Mouse (Mus musculus) hindbrain, embryonic 13.5 days (tissue): ENCODE results near the gene Srek1. TPM values are rescaled to one million over a fixed set of nuclear protein-coding genes. Genes with fewer than 3 reads are reported as not detected.

Experiments
- ATAC-seq: fragments of 200-750 bp; cut with Nextera tagmentation; 2 replicates; pipeline ENCODE4 v1.8.0; 2017; ENCODE audit warnings: moderate TSS enrichment; ENCODE audit not compliant: low FRiP score
- H3K27ac ChIP-seq: fragments of 300-500 bp; sonication (generic); 2 replicates; pipeline ENCODE4 v1.5.1; 2015; ENCODE audit warnings: inconsistent platforms, mild to moderate bottlenecking, moderate library complexity
- H3K27me3 ChIP-seq: fragments of 300-500 bp; sonication (generic); 2 replicates; pipeline ENCODE4 v1.6.1; 2015; ENCODE audit warnings: mild to moderate bottlenecking, inconsistent platforms
- H3K36me3 ChIP-seq: fragments of 300-500 bp; sonication (generic); 2 replicates; pipeline ENCODE4 v1.6.1; 2015; ENCODE audit warnings: mild to moderate bottlenecking, inconsistent platforms
- H3K4me1 ChIP-seq: fragments of 300-500 bp; sonication (generic); replicated peaks from 2 replicates; pipeline ENCODE4 v1.6.1; 2015; ENCODE audit warnings: inconsistent platforms
- H3K4me2 ChIP-seq: fragments of 300-500 bp; sonication (generic); 2 replicates; pipeline ENCODE4 v1.6.1; 2015; ENCODE audit warnings: inconsistent platforms, mild to moderate bottlenecking, moderate library complexity
- H3K4me3 ChIP-seq: fragments of 300-500 bp; sonication (generic); 2 replicates; pipeline ENCODE4 v1.5.1; 2015; ENCODE audit warnings: mild to moderate bottlenecking, inconsistent platforms
- H3K9ac ChIP-seq: fragments of 300-500 bp; sonication (generic); 2 replicates; pipeline ENCODE4 v1.6.1; 2015; ENCODE audit warnings: mild to moderate bottlenecking, inconsistent platforms
- H3K9me3 ChIP-seq: fragments of 300-500 bp; sonication (generic); 2 replicates; pipeline ENCODE4 v1.6.1; 2016; ENCODE audit warnings: inconsistent platforms
- WGBS: fragments of 180-500 bp; shearing (Covaris S2); methylation state at CpG from one replicate; pipeline ENCODE4 v1.1.7; 2015; 5-methylcytosine and 5-hydroxymethylcytosine counted together
- polyA plus RNA-seq: library from polyadenylated mRNA; unstranded; fragments of >200 nt; fragmentation: Nextera tagmentation; extraction: Ambion mirVana; gene quantifications from 2 replicates; pipeline ENCODE4 v1.2.1, GENCODE M21; 2015

Srek1 gene
- polyA plus RNA-seq, 1 experiment from 2014 or later: 88.7 TPM

- 52% methylated on average over 7 of the region's 7 CpGs for WGBS
These were observed 64.0 kb downstream of the Srek1 start for GRCm38 (mm10) chr13:103710359-103710781.

GRCm38 (mm10) chr13:103705436-103705978 is 68.9 kb downstream of the Srek1 start:
- Histone ChIP-seq H3K27ac (no peak overlapping the region), H3K4me3 (no peak overlapping the region), H3K4me2 (no peak overlapping the region), H3K9ac (no peak overlapping the region), H3K27me3 (no peaks in the 10 kb centered on the region), H3K36me3 (no peaks in the 10 kb centered on the region), H3K9me3 (no peaks in the 10 kb centered on the region), H3K4me1 (peaks cover 7% of the 10 kb centered on the region)
- ATAC-seq: no peak
- 75% methylated on average over 6 of the region's 6 CpGs for whole genome bisulfite sequencing

More at GRCm38 (mm10) chr13:103710359-103710781, 64.0 kb downstream of the Srek1 start:
- H3K4me1 ChIP-seq: peaks cover 6% of the 10 kb centered on the region
- H3K27me3 ChIP-seq: no peaks in the 10 kb centered on the region
- 0 out of 2 replicates have a peak, but pooled peaks have one; percentile 49 for ATAC-seq
- H3K36me3 ChIP-seq: no peaks in the 10 kb centered on the region
- H3K4me3 ChIP-seq: no peak overlapping the region
- no peaks in the 10 kb centered on the region for H3K9me3 ChIP-seq
- no peak overlapping the region for H3K27ac ChIP-seq
- no peak overlapping the region for H3K9ac ChIP-seq
- H3K4me2 ChIP-seq: no peak overlapping the region

- 0 out of 2 replicates have a peak, but pooled peaks cover 3% of the 10 kb centered on the region for H3K4me1 ChIP-seq
- H3K27me3 ChIP-seq: no peaks in the 10 kb centered on the region
- H3K27ac ChIP-seq: no peak overlapping the region
- WGBS: 77% methylated on average over 6 of the region's 6 CpGs
- no peaks in the 10 kb centered on the region for H3K9me3 ChIP-seq
- no peak for ATAC-seq
- no peaks in the 10 kb centered on the region for H3K36me3 ChIP-seq
- H3K4me2 ChIP-seq: no peak overlapping the region
- H3K4me3 ChIP-seq: no peak overlapping the region
- no peak overlapping the region for H3K9ac ChIP-seq
These were observed 70.6 kb downstream of the Srek1 start for GRCm38 (mm10) chr13:103703833-103704232.

- WGBS: 45% methylated on average over 7 of the region's 7 CpGs
- peak; percentile 83; the same call in 1 of the 2 replicates for ATAC-seq
These were observed 71.0 kb downstream of the Srek1 start for GRCm38 (mm10) chr13:103703386-103703785.

GRCm38 (mm10) chr13:103702266-103702665 is 72.1 kb downstream of the Srek1 start:
- Histone ChIP-seq H3K36me3 (no peaks in the 10 kb centered on the region), H3K9me3 (no peaks in the 10 kb centered on the region), H3K4me3 (no peak overlapping the region), H3K27ac (no peak overlapping the region), H3K9ac (no peak overlapping the region), H3K4me2 (no peak overlapping the region), H3K27me3 (no peaks in the 10 kb centered on the region), H3K4me1 (0 out of 2 replicates have a peak, but pooled peaks cover 3% of the 10 kb centered on the region)
- WGBS: 79% methylated on average over 3 of the region's 3 CpGs
- no peak for ATAC-seq

More at GRCm38 (mm10) chr13:103703386-103703785, 71.0 kb downstream of the Srek1 start:
- Histone ChIP-seq H3K27me3 (no peaks in the 10 kb centered on the region), H3K27ac (no peak overlapping the region), H3K9ac (no peak overlapping the region), H3K4me3 (no peak overlapping the region), H3K4me1 (0 out of 2 replicates have a peak, but pooled peaks cover 3% of the 10 kb centered on the region), H3K9me3 (no peaks in the 10 kb centered on the region), H3K36me3 (no peaks in the 10 kb centered on the region), H3K4me2 (no peak overlapping the region)

- Histone ChIP-seq H3K9ac (no peak overlapping the region), H3K4me3 (no peak overlapping the region), H3K4me2 (no peak overlapping the region), H3K4me1 (peaks cover 3% of the 10 kb centered on the region; the same call in 1 of the 2 replicates), H3K27me3 (no peaks in the 10 kb centered on the region), H3K36me3 (no peaks in the 10 kb centered on the region), H3K9me3 (no peaks in the 10 kb centered on the region), H3K27ac (no peak overlapping the region)
- no peak for ATAC-seq
- 68% methylated on average over 2 of the region's 2 CpGs for whole genome bisulfite sequencing
These were observed 73.7 kb downstream of the Srek1 start for GRCm38 (mm10) chr13:103700752-103701151.

- Histone ChIP-seq H3K9me3 (no peaks in the 10 kb centered on the region), H3K9ac (no peak overlapping the region), H3K4me2 (no peak overlapping the region), H3K4me1 (no peaks in the 10 kb centered on the region; the same call in 1 of the 2 replicates), H3K27ac (no peak overlapping the region), H3K27me3 (no peaks in the 10 kb centered on the region), H3K36me3 (no peaks in the 10 kb centered on the region), H3K4me3 (no peak overlapping the region)
- WGBS: 77% methylated on average over 9 of the region's 9 CpGs
- no peak for ATAC-seq
These were observed 76.4 kb downstream of the Srek1 start for GRCm38 (mm10) chr13:103697993-103698392.

GRCm38 (mm10) chr13:103696164-103696563 is 78.2 kb downstream of the Srek1 start:
- Histone ChIP-seq H3K9ac (no peak overlapping the region), H3K4me1 (no peaks in the 10 kb centered on the region; the same call in 1 of the 2 replicates), H3K27me3 (no peaks in the 10 kb centered on the region), H3K9me3 (no peaks in the 10 kb centered on the region), H3K4me2 (no peak overlapping the region), H3K27ac (peak overlapping the region; percentile 44; the same call in 1 of the 2 replicates), H3K36me3 (no peaks in the 10 kb centered on the region), H3K4me3 (no peak overlapping the region)
- 0 out of 2 replicates have a peak, but pooled peaks have one; percentile 36 for ATAC-seq
- WGBS: 32% methylated on average over 9 of the region's 9 CpGs

- no peak for ATAC-seq
- peak overlapping the region; percentile 30; the same call in 1 of the 2 replicates for H3K27ac ChIP-seq
- no peaks in the 10 kb centered on the region; the same call in 1 of the 2 replicates for H3K4me1 ChIP-seq
- no peaks in the 10 kb centered on the region for H3K9me3 ChIP-seq
- no peak overlapping the region for H3K4me2 ChIP-seq
- H3K9ac ChIP-seq: no peak overlapping the region
- no peak overlapping the region for H3K4me3 ChIP-seq
- WGBS: 50% methylated on average over 6 of the region's 6 CpGs
- no peaks in the 10 kb centered on the region for H3K27me3 ChIP-seq
- no peaks in the 10 kb centered on the region for H3K36me3 ChIP-seq
These were observed 79.0 kb downstream of the Srek1 start for GRCm38 (mm10) chr13:103695456-103695855.

Other genes with a start within 250 kb of the Srek1 start
- gene Erbin, start 145.9 kb upstream of the Srek1 start, polyA plus RNA-seq: 10.6 and 11.2 TPM in 2 replicates